26 mouse cellular contexts compared by ENCODE assay signal in genomic region chr3:157190551-157190950, GRCm38 (mm10).
DNase-seq lines count a peak whose midpoint lies in the region; ATAC-seq lines count a peak whose summit lies in the region.
"Had no signal": no experiment of that assay in that cellular context is flagged by ENCODE, and none has a peak within 500 bp of the region (broad histone marks: within the 10 kb centered on the region; RNA-seq: fewer than 3 reads in every experiment).

No protein-coding gene starts in this region.

- no peak overlapping the region for H3K4me2 ChIP-seq in limb, embryonic 11.5 days (ENCODE audit: low read depth, severe bottlenecking)
- H3K4me2 ChIP-seq: embryonic facial prominence, embryonic 13.5 days; forebrain, embryonic 12.5 days; heart, embryonic 13.5 days; hindbrain, embryonic 14.5 days had no signal

- 0 out of 2 replicates have a peak, but pooled peaks cover 3% of the 10 kb centered on the region for H3K4me1 ChIP-seq in heart, embryonic 10.5 days
- no peaks in the 10 kb centered on the region for H3K4me1 ChIP-seq in limb, embryonic 11.5 days (ENCODE audit: control insufficient read depth, insufficient read depth, low read length)
- no peaks in the 10 kb centered on the region for H3K4me1 ChIP-seq in limb, embryonic 10.5 days

- H3K27ac ChIP-seq in heart, embryonic 10.5 days: no peak overlapping the region
- H3K27ac ChIP-seq in limb, embryonic 11.5 days (replicated peaks; ENCODE audit: low read depth, low read length): no peak overlapping the region
- H3K27ac ChIP-seq in limb, embryonic 10.5 days: no peak overlapping the region
- H3K27ac ChIP-seq: embryonic facial prominence, embryonic 13.5 days; forebrain, embryonic 12.5 days; gastrocnemius, adult 2 months; heart, embryonic 13.5 days; hindbrain, embryonic 14.5 days had no signal

- DNase-seq in embryo, embryonic 10.5 days (ENCODE audit: low spot score): peak; percentile 6
- no peak for DNase-seq in embryo, embryonic 10 days (ENCODE audit: low spot score)
- peak; percentile 64 for DNase-seq in heart, adult 11 months
- DNase-seq in heart, embryonic 10.5 days (ENCODE audit: low spot score): no peak
- peak; percentile 20 for DNase-seq in limb, embryonic 11.5 days (ENCODE audit: low spot score)
- no peak for DNase-seq in limb, embryonic 10.5 days (ENCODE audit: low spot score)
- DNase-seq in layer of hippocampus, adult 9-10 months (ENCODE audit: low spot score): no peak
- DNase-seq: adrenal gland, adult 8-10 months; adrenal gland, postnatal 25 days; cerebellum, adult 11-12 months; cerebellum, adult 9-10 months; cerebellum, postnatal 14 days; forebrain, postnatal 0 days; gastrocnemius, adult 2 months; gastrocnemius, postnatal 14 days; heart, adult 18-20 months; heart, postnatal 14 days; heart, postnatal 4 days had no signal

- H3K4me3 ChIP-seq in heart, embryonic 10.5 days: no peak overlapping the region
- no peak overlapping the region for H3K4me3 ChIP-seq in limb, embryonic 11.5 days (ENCODE audit: low read depth, low read length)
- H3K4me3 ChIP-seq in limb, embryonic 10.5 days: no peak overlapping the region
- H3K4me3 ChIP-seq: embryonic facial prominence, embryonic 13.5 days; erythroblast, embryonic 14.5 days; forebrain, embryonic 12.5 days; gastrocnemius, adult 2 months; heart, embryonic 13.5 days had no signal

- no peak for ATAC-seq in limb, embryonic 11.5 days (ENCODE audit: insufficient number of reproducible peaks, low FRiP score, low TSS enrichment, low read depth)
- ATAC-seq: activated CD4-positive, CD25-positive, alpha-beta regulatory T cell, adult 4 months; CD4-positive, CD25-positive, alpha-beta regulatory T cell, adult 4 months; intestine, postnatal 0 days had no signal

- WGBS in heart, embryonic 10.5 days: 65% methylated on average over 3 of the region's 3 CpGs
- 62% methylated on average over 3 of the region's 3 CpGs for WGBS in limb, embryonic 11.5 days
- 62% methylated on average over 3 of the region's 3 CpGs for WGBS in limb, embryonic 10.5 days

- H3K27me3 ChIP-seq in heart, embryonic 10.5 days (ENCODE audit: insufficient read depth, poor library complexity, severe bottlenecking): no peaks in the 10 kb centered on the region
- H3K27me3 ChIP-seq in limb, embryonic 11.5 days (ENCODE audit: control insufficient read depth, insufficient read depth, low read length): no peaks in the 10 kb centered on the region
- no peaks in the 10 kb centered on the region for H3K27me3 ChIP-seq in limb, embryonic 10.5 days (ENCODE audit: low read depth, poor library complexity, severe bottlenecking)
- H3K27me3 ChIP-seq: embryonic facial prominence, embryonic 13.5 days; forebrain, embryonic 12.5 days; heart, embryonic 13.5 days had no signal

- no peak overlapping the region for H3K9ac ChIP-seq in limb, embryonic 11.5 days (ENCODE audit: low read length)
- H3K9ac ChIP-seq: embryonic facial prominence, embryonic 13.5 days; forebrain, embryonic 12.5 days; forebrain, postnatal 0 days; heart, embryonic 13.5 days; hindbrain, embryonic 14.5 days had no signal

- no peaks in the 10 kb centered on the region for H3K36me3 ChIP-seq in heart, embryonic 10.5 days
- no peaks in the 10 kb centered on the region for H3K36me3 ChIP-seq in limb, embryonic 11.5 days (ENCODE audit: control insufficient read depth, insufficient read depth, low read length)
- no peaks in the 10 kb centered on the region for H3K36me3 ChIP-seq in limb, embryonic 10.5 days
- H3K36me3 ChIP-seq: embryonic facial prominence, embryonic 13.5 days; forebrain, embryonic 12.5 days; heart, embryonic 13.5 days had no signal

- H3K9me3 ChIP-seq in heart, embryonic 10.5 days: no peaks in the 10 kb centered on the region
- no peaks in the 10 kb centered on the region for H3K9me3 ChIP-seq in limb, embryonic 11.5 days (ENCODE audit: control insufficient read depth, low read length)
- no peaks in the 10 kb centered on the region for H3K9me3 ChIP-seq in limb, embryonic 10.5 days (replicated peaks)
- H3K9me3 ChIP-seq: embryonic facial prominence, embryonic 13.5 days; forebrain, embryonic 12.5 days; heart, embryonic 13.5 days had no signal

Comparison
In these comparisons a context has a peak if more than half of its experiments do, and no peak if none do; other contexts are left out.
1. DNase-seq: peak in embryo, embryonic 10.5 days (single experiment), heart, adult 11 months (single experiment) and limb, embryonic 11.5 days (single experiment); none in embryo, embryonic 10 days (single experiment), heart, embryonic 10.5 days (single experiment), limb, embryonic 10.5 days (single experiment) and layer of hippocampus, adult 9-10 months (single experiment).